Mouse (Mus musculus) testis, postnatal 10 days (tissue): Measurements from ENCODE around the gene F830045P16Rik.
"Not testable (repeated sequence)": the region's sequence is repeated elsewhere in the genome, so short reads cannot be mapped to it uniquely, and the experiment has no call there.

Experiments used
- DNase-seq: peaks from one replicate; pipeline ENCODE4 v3.0.0; 2021; ENCODE audit warnings: low spot score

The F830045P16Rik gene

DNA sequence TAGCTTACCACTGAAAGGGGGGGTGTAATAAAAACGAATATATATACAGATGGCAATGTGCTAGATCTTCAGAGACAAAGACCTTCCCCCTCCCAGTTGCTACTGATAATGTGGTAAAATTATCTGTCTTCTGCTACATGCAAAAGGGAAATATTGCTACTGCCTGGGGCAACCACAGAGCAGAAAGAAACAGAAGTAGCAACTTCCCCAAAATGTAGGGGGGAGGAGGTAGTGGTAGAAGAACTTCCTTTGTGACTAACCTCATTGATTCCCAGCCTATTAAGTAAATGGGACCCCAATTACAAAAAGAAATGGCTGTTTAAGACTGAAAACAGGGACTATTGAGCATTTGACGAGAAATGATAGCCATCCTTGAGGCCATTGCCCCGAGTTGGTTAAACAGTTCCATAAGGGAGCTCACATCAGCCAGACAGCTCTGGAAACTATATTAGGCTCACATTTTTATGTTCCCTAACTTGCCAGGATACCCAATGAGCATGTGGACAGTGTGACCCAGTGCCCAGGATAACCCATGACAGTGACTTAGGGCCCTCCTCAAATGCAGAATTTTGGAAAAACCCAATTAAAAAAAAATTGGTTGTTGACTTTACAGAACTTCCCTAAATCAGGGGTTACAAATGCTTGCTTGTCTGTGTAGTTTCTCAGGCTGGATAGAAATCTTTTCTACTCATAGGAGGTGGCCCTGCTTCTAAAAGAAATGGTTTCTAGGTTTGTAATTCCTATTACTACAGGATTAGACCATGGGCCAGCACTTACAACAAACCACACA is 46.7 kb downstream of the F830045P16Rik start:
- no peak for DNase-seq

DNA sequence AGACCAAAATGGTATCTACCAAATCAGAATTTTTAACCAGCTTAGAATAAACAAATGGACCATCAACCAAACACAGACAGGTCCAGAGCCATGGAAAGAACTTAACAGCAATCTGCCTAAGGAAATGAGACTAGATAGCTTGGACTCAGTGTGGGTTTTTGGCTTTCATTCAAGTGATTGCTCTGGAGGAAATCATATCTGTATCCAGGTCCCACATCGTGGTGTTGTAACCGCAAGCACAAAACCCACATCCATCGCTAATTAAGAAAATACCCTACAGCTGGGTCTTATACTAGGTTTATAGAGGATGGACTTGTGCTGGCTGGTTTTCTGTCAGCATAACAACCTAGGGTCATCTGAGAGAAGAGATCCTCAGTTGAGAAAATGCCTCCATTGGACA is 53.3 kb downstream of the F830045P16Rik start:
- no peak for DNase-seq

DNA sequence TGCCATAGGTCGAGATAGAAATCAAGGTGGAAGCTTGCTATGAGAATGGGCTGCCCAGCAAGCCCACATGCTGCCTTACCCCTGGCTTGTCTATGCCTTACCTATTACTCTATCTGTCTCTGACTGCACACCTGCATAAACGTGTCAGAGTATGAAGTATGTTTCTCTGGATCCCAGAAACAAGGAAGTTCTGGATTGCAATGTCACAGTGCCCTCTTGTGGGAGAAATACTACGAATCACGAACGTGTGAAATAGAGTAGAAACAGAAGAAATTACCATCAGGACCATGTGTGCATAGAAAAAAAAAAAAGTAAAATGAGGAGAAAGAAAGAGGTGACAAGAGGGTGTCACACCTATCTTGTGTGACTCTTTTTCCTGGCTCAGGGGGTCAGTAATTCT is 64.5 kb downstream of the F830045P16Rik start:
- no peak for DNase-seq

DNA sequence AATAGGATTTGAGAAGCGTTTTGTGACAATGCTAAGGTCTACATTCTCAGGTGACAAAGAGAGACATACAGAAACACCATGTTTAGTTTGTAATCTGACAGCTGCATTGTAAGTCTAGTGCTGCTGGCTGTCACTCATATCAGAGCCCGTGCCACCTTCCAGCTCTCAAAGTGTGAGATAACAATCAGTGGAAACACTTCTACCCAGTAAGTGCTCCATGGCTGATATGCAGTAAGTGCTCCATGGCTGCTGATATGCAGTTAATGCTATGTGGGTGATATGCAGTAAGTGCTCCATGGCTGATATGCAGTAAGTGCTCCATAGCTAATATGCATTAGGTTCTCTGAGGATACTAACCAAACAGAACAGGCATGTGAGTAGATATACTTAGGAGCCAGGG is 65.6 kb downstream of the F830045P16Rik start:
- DNase-seq: no peak

DNA sequence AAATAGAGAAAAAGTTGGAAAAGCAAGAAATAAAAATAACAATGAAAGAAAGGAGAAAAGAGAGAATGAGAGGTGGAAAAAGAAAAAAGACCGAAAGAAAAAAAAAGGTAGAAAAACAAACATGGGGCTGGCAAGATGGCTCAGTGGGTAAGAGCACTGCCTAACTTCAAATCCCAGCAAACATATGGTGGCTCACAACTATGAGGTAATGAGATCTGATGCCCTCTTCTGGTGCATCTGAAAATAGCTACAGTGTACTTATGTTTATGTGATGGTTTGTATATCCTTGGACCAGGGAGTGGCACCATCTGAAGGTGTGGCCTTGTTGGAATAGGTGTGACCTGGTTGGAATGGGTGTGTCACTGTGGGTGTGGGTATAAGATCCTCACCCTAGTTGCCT is 97.6 kb downstream of the F830045P16Rik start:
- not testable (repeated sequence) for DNase-seq

DNA sequence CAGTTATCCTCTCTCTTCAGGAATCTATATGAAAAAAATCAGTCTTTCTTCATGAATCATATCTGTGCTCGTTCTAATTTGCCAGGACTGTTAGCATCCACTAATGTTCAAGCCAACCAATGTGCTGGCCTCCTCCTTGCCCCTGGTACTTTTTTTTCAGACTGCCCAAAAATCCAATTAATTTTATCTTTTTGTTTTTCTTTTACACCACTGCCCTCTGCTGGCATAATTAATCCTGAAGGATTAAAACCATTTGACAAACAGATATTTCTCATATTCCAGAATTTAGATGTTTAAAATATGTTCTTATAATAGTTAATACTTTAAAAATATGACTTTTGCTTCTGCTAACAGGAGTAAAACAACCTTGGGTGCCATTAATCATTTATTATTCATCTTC is 101.2 kb downstream of the F830045P16Rik start:
- no peak for DNase-seq

DNA sequence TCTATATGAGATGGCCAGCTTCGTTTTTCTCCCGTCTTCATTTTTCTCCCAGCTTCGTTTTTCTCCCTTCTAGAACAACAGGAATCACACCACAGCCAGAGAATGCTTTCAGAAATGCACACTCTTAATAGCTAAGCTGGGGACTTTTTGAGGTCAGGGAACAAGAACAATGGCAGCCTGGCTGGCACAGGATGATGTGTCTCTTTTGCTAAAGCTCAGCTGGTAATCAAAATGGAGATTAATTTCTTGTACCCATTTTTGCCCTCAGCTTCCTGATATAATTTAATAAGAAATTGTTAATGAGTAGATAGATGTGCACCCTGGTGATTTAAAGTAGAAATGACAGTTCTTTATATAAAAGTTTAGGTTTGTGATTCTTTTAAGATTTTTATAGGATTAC is 112.7 kb downstream of the F830045P16Rik start:
- no peak for DNase-seq

DNA sequence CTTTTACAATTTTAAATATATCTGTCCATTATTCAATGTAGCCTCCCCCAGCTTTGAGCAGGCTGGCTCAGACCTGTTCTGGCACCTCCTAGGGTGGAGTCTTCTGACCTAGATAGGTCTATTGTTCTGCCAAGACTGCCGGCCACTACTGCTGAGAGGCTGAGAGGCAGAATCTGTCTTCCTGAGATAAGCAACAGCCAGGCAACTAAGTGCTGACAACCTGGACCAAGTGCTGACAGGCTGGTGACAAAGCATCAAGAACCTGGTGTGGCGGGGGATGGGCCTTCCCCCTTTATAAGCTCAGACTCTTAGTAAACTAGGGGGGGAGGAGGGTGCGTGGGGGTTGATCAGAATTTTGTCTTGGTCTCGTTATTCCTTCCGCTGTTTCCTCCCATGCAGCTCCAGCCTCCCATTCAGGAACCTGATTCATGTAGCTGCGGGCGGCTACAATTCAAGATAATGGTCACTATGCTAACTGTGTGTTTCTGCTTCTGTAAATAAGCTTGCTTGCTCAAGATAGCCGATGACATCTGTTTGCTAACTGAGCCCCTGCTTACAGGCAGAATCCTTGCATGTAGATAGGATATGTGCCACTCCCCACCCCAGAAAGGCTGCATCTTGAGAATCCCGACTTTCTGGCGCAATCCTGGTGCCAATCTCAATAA is 115.4 kb downstream of the F830045P16Rik start:
- DNase-seq: no peak

DNA sequence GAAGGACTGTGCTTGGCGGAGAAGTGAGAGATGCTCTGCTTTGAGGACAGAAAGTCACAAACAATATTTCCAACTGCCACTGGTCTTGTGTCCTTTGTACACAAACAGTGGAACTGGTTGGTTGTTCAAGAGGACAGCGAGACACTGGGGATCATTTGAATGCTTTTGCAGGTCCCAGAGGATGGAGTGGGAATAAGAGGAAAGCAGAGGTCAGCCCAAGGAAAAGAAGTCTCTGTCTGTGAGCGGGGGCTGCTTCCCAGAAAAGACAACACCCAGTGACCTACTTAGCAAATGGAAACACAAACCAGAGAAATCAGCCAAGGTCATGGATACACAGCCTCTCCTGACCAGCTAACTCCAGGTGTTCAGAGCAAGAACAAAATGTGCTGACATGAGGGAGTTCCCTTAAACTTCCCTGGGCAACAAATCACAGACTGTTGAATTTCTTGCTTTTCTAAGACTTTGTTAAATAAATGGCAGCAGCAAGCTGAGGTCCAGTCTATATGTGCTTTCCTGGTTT is 117.0 kb downstream of the F830045P16Rik start:
- DNase-seq: no peak

DNA sequence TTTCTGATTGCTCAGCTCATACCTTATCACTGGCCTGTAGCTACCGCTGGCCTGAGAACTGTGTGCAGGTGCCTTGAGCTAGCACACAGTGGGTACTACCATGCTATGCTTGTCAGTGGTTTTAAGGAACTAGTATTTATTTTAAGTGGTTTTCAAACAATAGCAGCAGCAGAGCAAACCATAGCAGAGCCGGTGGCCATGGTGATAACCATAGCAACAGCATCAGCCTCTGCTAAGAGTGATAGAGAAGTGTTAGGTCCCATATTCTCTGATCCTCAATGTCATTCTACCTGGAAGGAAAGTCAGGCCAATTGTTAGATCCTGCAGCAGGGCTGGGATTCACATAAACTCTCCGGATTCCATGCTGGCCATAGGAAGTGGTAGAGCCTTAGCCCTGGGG is 121.8 kb downstream of the F830045P16Rik start:
- no peak for DNase-seq

DNA sequence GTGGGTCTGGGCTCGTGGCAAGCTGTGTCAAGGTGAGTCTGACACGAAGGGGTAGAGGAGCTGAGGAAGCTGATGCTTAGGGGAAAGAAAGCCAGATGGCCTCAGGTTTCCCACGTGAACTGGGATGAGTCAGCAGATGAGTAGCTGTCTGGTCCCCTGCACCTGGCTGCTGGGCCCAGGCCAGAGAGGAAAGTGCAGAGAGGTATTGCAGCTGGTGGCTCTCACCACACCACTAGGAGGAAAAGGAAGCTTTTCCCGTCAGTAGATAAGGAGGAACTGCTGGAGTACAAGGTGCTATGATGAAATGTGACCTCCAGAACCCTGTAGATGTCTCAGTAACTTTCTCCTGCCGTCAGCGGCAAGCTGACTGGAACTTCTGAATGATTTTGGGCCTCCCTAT is 122.9 kb downstream of the F830045P16Rik start:
- DNase-seq: no peak

DNA sequence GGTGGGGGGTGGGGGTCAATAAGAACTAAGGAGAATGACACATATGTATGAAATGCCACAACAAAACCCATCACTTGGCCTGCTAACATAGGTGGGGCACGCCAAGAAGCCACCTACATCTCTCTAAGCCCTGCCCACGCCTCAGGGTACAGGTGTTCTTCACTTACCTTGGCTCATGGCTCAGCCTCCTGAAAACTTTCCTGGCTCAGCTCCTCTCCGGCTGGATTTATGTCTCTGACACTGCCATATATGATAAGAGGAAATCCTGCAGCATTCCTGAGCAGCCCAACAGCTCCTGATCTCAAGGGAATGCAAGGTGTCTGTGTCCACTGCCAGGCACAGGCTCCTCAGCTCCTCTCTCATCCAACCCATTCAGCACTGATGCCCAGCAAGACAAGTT is 124.8 kb downstream of the F830045P16Rik start:
- DNase-seq: no peak

DNA sequence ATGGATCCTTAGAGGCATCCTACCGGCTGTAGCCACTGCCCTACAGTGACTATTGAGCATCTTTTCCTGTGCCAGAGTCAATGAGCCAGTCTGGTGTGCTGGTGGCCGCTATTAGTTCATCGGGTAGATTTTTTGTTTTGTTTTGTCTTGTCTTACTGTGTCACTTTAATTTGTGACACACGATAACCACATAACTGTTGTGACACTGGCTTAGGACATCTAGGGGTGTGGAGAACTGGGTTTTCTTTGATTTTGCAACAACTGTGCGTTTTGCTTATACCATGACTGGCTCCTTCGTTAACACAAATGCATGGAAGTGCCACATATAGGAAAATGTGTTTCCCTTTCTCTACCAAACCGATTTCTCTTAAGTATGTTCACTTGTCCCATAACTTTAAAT is 126.1 kb downstream of the F830045P16Rik start:
- DNase-seq: no peak

DNA sequence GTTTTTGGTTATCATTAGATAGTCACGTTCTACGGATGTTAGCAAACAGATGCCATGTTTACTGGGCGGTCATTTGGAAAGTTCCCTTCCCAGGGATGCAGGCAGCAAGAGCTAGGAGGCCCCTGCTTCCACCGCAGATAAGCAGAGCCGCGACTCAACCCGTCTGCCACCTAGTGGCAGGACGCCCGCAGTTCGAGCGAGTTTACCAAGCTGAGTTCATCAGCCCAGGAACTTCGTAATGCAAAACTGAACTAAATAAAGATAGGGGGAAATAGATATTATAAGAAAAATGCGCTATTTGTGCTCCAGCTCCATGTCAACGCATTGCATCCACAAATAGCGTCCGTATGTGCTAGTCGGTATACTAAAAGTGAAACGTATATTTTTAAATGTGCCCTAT is 127.9 kb downstream of the F830045P16Rik start:
- peak; percentile 85 for DNase-seq
